Mouse (Mus musculus) kidney, adult 2 months (tissue): ENCODE measurements around the gene Slc34a2. TPM values are rescaled to one million over a fixed set of nuclear protein-coding genes. Genes with fewer than 3 reads are reported as not detected.

Source experiments
- DNase-seq: peaks from one replicate; pipeline ENCODE4 v3.0.0; 2021
- H3K27ac ChIP-seq: fragments of 200-500 bp; 2 replicates; pipeline ENCODE4 v1.5.1; 2012; ENCODE audit warnings: low read depth, low read length, control low read depth, inconsistent platforms; ENCODE audit not compliant: insufficient read depth
- H3K27me3 ChIP-seq: fragments of 200-500 bp; replicated peaks from 2 replicates; pipeline ENCODE4 v1.6.1; 2012; ENCODE audit warnings: mild to moderate bottlenecking, moderate library complexity, low read length, inconsistent platforms; ENCODE audit not compliant: control insufficient read depth, insufficient read depth
- H3K36me3 ChIP-seq: fragments of 200-500 bp; 2 replicates; pipeline ENCODE4 v1.6.1; 2012; ENCODE audit warnings: mild to moderate bottlenecking, moderate library complexity, low read length, inconsistent platforms; ENCODE audit not compliant: control insufficient read depth, insufficient read depth
- H3K4me1 ChIP-seq: fragments of 200-500 bp; 2 replicates; pipeline ENCODE4 v1.6.1; 2011; ENCODE audit warnings: low read length; ENCODE audit not compliant: control insufficient read depth, insufficient read depth
- H3K4me3 ChIP-seq: fragments of 200-500 bp; 2 replicates; pipeline ENCODE4 v1.5.1; 2011; ENCODE audit warnings: mild to moderate bottlenecking, low read depth, low read length, control low read depth; ENCODE audit not compliant: insufficient read depth
- CTCF ChIP-seq: fragments of 200-500 bp; conservative IDR thresholded peaks from 2 replicates; pipeline ENCODE4 v1.5.1; 2011; ENCODE audit warnings: low read depth, mild to moderate bottlenecking, control low read depth, low read length, moderate library complexity, mixed read lengths; ENCODE audit not compliant: insufficient read depth, insufficient read length
- POLR2A ChIP-seq: fragments of 200-500 bp; IDR thresholded peaks from one replicate; pipeline ENCODE4 v1.6.1; 2011; ENCODE audit warnings: low read depth, low read length, control low read depth
- whole genome bisulfite sequencing: fragments of 180-500 bp; shearing (Covaris S2); methylation state at CpG from one replicate; pipeline ENCODE4 v1.1.7; 2018; 5-methylcytosine and 5-hydroxymethylcytosine counted together
- polyA plus RNA-seq: library from polyadenylated mRNA; depleted of rRNA; stranded (reverse); fragments of >200 nt; gene quantifications from 2 replicates; pipeline ENCODE4 v1.2.3, GENCODE M21; 2012; rRNA removed

Slc34a2 gene
- polyA plus RNA-seq, 1 experiment: 2.9 TPM

- H3K36me3 ChIP-seq: no peaks in the 10 kb centered on the region
- TF ChIP-seq POLR2A (no peak), CTCF (0 out of 2 replicates have a peak, but pooled peaks have one; percentile 24)
- peak overlapping the region; percentile 32 for H3K27ac ChIP-seq
- 64% methylated on average over 1 of the region's 1 CpGs for WGBS
- peak; percentile 64 for DNase-seq
- H3K4me3 ChIP-seq: no peak overlapping the region
- H3K4me1 ChIP-seq: peaks cover 44% of the 10 kb centered on the region
- H3K27me3 ChIP-seq: no peaks in the 10 kb centered on the region
These were observed 70.8 kb downstream of the Slc34a2 start for GRCm38 (mm10) chr5:53108668-53109067.

GRCm38 (mm10) chr5:53110225-53110624 lies 72.3 kb downstream of the Slc34a2 start:
- TF ChIP-seq CTCF: no peak
- TF ChIP-seq POLR2A: no peak
- WGBS: 33% methylated on average over 4 of the region's 4 CpGs
- peak; percentile 79 for DNase-seq
- Histone ChIP-seq H3K4me3 (no peak overlapping the region), H3K27ac (peak overlapping the region; percentile 94), H3K27me3 (no peaks in the 10 kb centered on the region), H3K4me1 (peaks cover 36% of the 10 kb centered on the region), H3K36me3 (no peaks in the 10 kb centered on the region; the same call in 1 of the 2 replicates)

GRCm38 (mm10) chr5:53111036-53111435 lies 73.2 kb downstream of the Slc34a2 start:
- peak; percentile 85 for DNase-seq
- Histone ChIP-seq H3K4me1 (peaks cover 31% of the 10 kb centered on the region), H3K27me3 (no peaks in the 10 kb centered on the region), H3K4me3 (no peak overlapping the region), H3K36me3 (no peaks in the 10 kb centered on the region; the same call in 1 of the 2 replicates), H3K27ac (peak overlapping the region; percentile 94)
- TF ChIP-seq POLR2A: no peak
- TF ChIP-seq CTCF: no peak
- 35% methylated on average over 5 of the region's 5 CpGs for WGBS

GRCm38 (mm10) chr5:53112942-53113341 lies 75.1 kb downstream of the Slc34a2 start:
- H3K4me1 ChIP-seq: peaks cover 22% of the 10 kb centered on the region
- no peak for TF ChIP-seq POLR2A
- TF ChIP-seq CTCF: no peak
- 84% methylated on average over 5 of the region's 5 CpGs for WGBS
- no peak overlapping the region for H3K4me3 ChIP-seq
- DNase-seq: peak; percentile 20
- H3K27ac ChIP-seq: no peak overlapping the region
- no peaks in the 10 kb centered on the region; the same call in 1 of the 2 replicates for H3K36me3 ChIP-seq
- no peaks in the 10 kb centered on the region for H3K27me3 ChIP-seq

GRCm38 (mm10) chr5:53114616-53115267 lies 76.9 kb downstream of the Slc34a2 start:
- WGBS: 75% methylated on average over 12 of the region's 12 CpGs
- no peak overlapping the region for H3K4me3 ChIP-seq
- H3K27ac ChIP-seq: no peak overlapping the region
- DNase-seq: no peak
- no peaks in the 10 kb centered on the region for H3K27me3 ChIP-seq
- H3K4me1 ChIP-seq: peaks cover 11% of the 10 kb centered on the region; the same call in 1 of the 2 replicates
- no peak for TF ChIP-seq POLR2A
- no peak for TF ChIP-seq CTCF
- no peaks in the 10 kb centered on the region; the same call in 1 of the 2 replicates for H3K36me3 ChIP-seq

- H3K27ac ChIP-seq: no peak overlapping the region
- no peak overlapping the region for H3K4me3 ChIP-seq
- no peaks in the 10 kb centered on the region for H3K27me3 ChIP-seq
- no peaks in the 10 kb centered on the region; the same call in 1 of the 2 replicates for H3K36me3 ChIP-seq
- WGBS: 97% methylated on average over 8 of the region's 8 CpGs
- no peak for TF ChIP-seq POLR2A
- no peak for TF ChIP-seq CTCF
- no peaks in the 10 kb centered on the region for H3K4me1 ChIP-seq
- DNase-seq: no peak
These were observed 80.3 kb downstream of the Slc34a2 start for GRCm38 (mm10) chr5:53118212-53118611.

GRCm38 (mm10) chr5:53119689-53120088 lies 81.8 kb downstream of the Slc34a2 start:
- no peak for TF ChIP-seq POLR2A
- no peak for TF ChIP-seq CTCF
- Histone ChIP-seq H3K4me3 (no peak overlapping the region), H3K36me3 (no peaks in the 10 kb centered on the region; the same call in 1 of the 2 replicates), H3K4me1 (no peaks in the 10 kb centered on the region), H3K27ac (no peak overlapping the region), H3K27me3 (no peaks in the 10 kb centered on the region)
- 57% methylated on average over 3 of the region's 3 CpGs for WGBS
- no peak for DNase-seq

Other genes starting within 250 kb of the Slc34a2 start
- 16.6 and 24.5 TPM in 2 replicates for gene Anapc4, start 204.1 kb upstream of the Slc34a2 start, polyA plus RNA-seq
- 28.6 and 31.5 TPM in 2 replicates for gene Sel1l3, start 175.8 kb downstream of the Slc34a2 start, polyA plus RNA-seq
- 99.5 and 103 TPM in 2 replicates for gene Smim20, start 229.0 kb downstream of the Slc34a2 start, polyA plus RNA-seq